Mouse (Mus musculus) ovary, postnatal 10 days (tissue): ENCODE measurements at regions not wholly inside any gene's neighbourhood (a gene's known extent, or its start where the extent isn't known, plus 50 kb on each side); places are given as distances from the start of the nearest gene placed in this dataset.

Experiments
- DNase-seq: peaks from one replicate; pipeline ENCODE4 v3.0.0; 2022; ENCODE audit warnings: low spot score

DNA sequence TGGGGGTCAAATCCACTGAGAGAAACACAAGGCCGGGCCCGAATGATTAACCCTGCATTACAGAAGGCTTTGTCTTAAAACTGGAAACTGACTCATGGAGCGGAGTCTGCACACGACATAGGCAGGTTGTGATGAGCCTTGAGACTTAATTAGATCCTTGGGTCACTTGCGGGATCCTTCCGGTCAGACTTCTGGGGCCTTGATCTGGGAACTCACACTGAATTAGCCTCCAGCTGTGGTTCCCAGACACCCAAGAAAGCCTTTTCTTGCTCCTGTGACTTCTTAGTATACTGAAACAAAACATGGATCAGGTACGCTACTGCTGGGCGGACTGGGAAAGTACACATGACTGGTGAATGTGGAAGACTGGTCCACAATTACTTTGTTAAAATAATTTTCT lies 1015.8 kb downstream of the Adgrl2 start:
- no peak for DNase-seq

DNA sequence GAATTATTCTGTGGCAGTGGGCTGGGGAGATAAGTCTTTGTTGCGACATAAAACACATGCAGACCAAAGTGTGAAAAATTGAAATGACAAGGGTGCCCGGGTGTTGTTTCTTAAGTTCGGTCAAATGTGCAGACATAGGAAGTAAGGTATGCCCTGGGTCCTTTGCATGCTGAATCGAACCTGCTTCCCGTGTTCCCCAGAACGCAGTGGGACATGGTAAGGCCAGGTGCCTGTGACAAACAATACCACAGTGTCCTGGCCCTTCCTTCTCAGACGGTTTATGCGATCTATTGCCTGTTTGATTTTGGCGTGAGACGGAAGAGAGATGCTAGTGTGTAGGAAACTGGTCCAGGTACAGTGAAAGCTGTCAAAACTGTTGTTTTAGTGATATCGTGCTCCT lies 1022.1 kb downstream of the Adgrl2 start:
- no peak for DNase-seq

DNA sequence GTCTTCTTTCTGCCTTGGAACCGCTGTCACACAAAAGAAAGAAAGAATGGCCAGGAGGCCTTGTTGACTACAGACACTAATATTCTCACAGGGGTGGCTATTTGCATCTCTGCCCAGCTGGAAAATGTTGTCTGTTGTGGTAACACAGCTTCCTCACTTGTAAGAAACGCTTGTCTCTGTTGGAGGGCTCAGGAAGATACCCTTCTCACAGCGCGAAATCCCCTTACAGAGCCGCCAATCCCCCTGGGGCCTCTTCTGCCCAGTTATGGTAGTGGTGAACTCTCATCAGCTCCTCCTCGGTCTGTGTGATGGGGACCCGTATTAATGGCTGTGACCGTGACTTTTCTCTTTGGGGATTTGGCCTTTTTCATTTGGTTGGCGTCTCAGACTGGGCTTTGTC lies 1022.5 kb downstream of the Adgrl2 start:
- no peak for DNase-seq

DNA sequence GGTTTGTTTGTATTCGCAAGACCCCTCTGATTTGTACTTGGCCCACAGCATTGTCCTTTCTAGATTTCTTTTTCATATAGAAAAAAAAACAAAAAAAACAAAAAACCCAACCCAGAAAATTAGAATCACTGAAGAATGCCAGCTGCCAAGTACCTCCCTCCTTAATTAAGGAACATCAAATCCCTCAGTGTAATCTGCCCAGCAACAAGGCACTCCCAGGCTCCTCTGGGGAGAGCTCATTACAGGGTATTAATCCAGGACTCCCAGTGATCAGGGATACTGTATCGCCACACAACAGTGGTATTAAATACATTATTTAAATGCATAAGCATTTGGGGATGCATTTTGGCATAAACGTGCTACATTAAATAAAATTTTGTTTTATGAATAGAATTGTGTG lies 1023.1 kb downstream of the Adgrl2 start:
- DNase-seq: no peak

DNA sequence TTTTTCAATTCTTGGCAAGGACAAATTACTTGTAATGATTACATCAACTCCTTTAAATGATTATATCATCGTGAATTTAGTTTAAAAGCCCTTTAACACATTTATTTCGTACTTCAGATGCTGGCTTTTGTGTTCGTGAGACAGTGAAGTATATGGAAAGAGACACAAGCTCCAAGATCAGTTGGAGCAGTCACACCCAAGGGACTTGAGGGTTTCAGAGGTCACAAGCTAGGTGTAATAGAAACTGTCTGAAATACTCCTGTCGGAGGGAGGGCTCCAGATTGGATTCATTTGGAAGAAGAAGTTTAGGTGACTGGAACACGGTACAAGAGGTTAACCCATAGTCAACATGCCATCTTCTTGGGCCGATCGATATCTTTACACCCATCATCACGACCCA lies 1023.5 kb downstream of the Adgrl2 start:
- no peak for DNase-seq

DNA sequence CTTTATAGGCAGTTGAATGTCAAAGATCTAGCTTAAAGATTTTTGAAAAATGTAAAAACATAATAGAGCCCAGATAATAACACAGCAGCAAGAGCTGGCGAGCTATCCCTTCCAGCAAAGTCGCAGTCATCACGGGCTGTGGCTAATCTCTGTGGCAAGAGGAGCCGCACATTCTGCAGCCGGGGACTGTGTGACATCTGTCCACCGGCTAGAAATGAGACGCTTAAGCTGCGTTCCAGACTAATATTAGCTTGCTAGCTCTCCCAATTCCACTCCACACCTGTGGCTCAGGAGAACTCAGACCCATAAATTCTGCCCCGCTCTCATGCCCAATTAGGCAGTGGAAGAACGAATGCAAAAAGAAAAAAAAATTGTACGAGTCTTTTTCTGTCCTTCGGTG lies 1024.0 kb downstream of the Adgrl2 start:
- DNase-seq: no peak

DNA sequence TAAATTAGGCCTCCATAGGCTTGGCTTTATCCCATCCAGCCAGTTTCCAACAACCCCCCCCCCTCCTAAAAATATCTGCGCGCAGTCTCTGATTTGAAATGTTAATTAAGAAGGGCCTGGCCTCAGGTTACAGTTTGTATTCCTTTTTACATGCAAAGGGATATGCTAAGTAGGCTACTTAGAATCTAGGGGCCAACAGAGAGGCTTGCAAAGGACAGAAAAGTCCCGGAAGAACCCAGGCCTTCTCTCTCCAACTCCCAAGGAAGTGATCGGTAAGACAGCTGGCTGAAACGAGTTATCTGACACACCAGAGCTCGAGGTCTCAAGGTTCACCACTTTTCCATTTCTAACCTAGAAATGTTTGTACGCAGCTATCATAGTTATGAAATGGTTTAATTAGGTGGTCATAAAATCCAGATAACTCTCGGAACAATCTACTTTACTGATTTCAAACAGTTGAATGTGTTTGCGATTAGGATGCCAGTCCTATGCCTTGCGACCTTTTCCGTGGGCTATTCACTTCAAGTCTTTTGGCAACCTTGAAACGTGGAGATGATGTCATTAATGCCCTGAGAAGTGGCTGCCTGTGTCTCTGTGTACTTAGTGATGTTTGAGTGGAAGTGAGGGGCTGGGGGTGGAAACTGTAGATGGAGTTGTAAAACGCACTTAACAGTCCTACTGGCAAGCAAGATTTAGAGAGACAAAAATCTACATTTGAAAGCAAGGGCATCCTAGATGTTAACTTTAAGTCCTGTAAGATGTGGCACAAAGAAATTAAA lies 1026.5 kb downstream of the Adgrl2 start:
- no peak for DNase-seq

DNA sequence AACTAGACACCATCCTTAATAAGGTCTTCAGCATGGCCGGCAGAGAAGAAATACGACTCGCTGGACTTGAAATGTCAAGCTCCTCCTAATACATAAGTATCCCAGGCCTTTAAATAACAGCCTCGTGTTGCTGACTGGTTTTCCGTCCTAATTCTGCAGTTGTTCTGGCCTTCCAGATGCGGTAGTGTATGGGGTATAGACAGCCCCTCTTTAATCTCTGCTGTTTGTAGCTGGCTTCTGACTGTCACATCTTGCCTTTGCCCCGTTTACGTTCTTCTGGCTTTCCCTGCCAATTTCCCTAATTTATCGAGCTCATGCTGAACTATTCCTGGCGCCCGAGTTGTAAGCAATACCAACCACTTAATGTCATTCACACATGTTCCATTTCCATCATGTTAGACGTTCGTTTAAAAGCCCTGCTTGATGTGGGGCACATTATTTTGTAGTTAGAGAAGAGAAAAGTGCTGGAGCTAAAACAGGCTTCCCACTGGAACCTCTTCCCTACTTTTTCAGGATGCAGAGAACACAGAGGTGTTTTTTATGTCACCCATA lies 1042.2 kb downstream of the Adgrl2 start:
- DNase-seq: no peak

DNA sequence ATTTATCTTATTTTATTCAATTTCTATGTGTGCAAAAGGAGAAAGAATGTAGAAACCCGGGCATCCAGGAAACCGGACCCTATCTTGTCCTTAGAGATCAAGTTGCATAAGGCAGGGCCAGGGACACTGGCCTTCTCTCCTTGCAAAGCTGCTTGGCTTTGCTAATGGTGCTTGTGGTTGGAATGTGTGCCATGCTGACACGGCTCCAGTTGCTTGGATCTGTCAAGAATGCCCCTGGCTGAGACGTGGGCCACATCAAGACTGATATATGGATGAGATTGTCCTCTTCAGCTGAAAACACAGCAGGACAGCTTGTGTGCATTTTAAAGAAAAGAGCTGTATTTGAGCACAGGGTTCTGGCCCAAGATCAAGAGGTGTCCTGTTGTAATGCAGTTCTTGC lies 1047.0 kb downstream of the Adgrl2 start:
- DNase-seq: no peak

DNA sequence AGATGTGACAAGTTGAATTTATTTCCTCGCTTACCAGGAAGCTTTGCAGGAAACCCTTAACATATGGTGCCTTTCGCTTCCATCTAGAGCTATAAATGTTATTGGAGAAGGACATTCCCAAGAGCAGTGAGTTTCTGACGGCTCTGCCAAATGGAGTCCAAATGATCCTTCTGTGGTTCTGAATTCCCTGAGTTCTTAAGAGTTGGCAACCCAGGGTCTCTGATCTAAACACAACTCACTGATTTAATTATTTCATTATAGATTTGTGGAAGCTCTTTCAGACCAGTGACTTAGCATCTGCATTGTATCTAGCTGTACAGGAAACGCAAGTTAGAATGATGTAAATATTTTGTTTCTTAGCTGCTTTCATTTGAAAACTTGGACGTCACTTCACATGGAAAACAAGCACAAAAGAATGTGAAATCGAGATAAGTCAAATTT lies 1059.5 kb downstream of the Adgrl2 start:
- no peak for DNase-seq

DNA sequence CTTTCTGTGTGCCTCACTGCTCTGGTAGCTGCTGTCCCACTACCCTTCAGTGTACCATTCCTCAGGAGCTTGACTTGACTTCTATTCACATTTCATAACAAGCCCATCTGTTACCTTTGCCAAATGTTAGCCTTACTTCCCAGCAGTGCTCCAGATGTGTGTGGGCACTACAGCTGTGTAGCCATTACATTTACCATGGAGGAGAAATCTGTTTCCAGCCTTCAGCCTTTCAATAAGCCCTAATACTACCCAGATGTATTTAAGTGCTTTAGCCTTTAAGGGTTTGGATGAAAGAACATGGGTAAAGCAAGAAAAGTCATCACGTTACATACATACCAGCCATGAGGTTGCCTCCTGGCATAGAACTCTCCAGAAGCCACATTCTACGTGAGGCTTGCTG lies 1068.0 kb downstream of the Ttll7 start:
- no peak for DNase-seq

DNA sequence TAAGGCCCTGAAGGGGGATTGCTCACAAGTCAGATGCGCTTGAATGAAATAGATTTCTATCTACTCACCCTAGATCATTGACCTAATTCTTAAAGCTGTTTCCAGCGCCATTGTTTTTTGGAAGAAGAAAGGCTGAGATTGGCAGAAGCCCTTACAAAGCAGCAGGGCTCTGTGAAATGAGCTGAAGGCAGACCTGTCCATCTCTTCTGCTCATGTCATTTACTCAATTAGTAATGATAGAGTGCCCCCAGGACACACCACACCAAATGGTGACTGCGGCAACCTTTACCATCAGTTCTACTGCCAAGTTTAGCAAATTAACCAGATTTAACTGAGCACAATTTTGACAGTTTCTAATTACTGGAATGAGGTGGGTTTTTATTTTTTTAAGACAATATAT lies 1067.5 kb downstream of the Ttll7 start:
- DNase-seq: no peak

DNA sequence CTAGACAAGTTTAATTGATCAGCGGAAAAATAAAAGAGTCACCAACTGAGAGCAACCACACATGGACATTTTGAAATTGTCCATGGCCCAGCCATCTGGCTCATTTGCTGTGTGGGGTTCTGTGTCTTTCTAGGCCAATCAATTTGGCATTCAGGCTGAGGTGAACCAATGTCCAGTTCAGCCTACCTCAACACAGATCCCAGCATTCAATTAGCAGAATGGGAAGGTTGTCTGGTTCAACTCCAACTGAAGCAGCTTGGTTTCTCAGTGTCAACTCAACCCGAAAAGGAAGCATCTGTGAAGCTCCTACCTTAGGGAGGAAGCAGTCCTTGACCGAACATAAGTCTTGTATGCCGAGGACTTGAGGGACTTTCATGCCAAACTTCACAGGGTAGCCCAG lies 1067.0 kb downstream of the Ttll7 start:
- DNase-seq: no peak

DNA sequence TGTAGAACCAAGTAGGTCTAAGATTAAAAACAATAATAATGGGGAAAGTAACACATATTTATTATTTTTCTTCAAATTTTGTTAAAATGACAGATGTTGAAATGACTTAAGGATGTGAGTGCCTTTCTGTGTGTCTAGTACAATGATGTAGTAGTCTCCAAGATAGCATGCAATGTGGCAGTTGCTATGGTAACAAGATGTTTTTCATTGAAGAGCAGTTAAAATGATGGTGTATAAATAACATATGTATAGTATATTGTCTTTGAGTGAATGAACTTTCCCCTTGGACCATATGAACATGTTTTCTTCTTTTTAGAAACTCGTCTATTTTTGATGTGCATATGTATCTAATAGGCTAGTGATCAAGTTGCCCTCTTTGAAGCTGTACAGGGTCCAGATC lies 1044.6 kb downstream of the Ttll7 start:
- DNase-seq: no peak

DNA sequence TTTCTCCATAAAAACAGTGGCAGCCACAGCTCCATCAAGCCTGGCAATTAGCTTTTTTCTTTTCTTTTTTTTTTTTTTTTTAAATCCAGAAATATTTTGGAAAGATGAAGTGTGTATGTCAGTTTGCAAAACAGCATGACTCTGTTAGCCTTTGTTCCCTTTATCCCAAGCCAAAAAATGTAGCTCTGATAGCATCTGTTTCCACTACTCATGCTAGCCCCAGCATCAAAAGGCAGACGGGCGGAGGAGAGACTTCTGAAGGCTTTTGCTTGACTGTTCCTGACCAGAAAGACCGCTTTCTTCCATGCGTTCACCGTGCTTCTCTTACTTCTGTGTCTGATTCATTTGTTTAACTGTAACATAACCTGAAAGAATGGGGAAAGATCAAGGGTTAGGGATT lies 1039.5 kb downstream of the Ttll7 start:
- no peak for DNase-seq

DNA sequence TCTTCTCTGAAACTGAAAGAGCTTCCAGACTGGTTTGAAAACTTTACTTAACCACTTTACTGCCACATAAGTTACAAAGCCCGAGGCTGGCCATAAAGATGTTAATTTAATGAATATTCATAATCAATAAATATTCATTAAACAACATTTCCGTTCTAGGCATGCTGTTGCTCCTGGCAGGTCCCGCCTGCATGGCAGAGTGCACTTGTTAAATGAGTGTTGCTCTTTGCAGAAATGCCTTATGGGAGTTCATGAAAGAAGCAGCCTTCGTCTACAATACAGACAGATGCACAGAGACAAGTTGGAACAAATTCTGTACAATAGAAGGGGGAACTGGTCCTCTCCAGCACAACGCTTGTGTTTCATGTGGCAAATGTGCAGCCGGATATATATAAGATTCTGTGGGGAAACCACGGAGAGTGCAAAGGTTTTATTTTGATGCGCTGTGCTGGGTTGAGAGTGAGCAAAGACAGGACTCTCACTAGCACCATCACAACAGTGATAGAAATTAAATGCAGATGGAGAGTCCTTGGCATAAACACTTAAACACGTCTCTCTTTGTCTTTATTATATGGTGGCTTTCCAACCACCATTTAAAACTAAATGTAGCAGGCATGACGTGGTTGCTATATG lies 1034.2 kb downstream of the Ttll7 start:
- DNase-seq: no peak

DNA sequence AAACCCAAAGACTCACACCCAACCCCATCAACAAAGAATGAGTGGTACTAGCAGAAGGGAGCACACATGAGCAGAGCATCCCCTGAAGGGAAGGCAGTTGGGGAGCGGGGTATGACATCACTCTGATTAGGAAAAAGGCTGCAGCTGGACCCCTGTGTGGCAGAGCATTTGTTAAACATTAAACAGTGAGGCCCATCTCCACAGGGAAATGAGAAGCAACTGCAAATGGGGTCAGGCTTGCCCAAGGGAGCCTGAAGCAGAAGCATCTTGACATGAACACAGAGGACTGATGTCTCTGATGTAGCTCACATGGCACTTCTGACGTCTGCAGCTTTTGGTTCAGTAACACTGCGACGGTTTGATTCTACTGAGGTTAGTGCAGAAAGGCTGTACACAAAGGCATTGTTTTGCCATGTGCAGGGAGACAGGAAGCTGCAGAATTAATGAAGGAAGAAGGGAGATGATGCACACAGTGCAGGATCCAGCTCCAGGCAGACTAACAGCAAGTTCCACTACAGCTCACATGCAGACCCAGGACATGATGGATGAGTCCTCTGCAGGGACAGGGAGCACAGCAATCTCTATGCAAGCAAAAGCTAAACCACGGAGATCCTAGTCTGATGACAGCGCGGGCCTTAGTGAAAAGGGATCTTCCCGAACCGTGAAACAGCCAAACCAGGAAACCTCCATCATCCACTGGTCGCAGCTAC lies 1030.9 kb downstream of the Ttll7 start:
- DNase-seq: no peak

DNA sequence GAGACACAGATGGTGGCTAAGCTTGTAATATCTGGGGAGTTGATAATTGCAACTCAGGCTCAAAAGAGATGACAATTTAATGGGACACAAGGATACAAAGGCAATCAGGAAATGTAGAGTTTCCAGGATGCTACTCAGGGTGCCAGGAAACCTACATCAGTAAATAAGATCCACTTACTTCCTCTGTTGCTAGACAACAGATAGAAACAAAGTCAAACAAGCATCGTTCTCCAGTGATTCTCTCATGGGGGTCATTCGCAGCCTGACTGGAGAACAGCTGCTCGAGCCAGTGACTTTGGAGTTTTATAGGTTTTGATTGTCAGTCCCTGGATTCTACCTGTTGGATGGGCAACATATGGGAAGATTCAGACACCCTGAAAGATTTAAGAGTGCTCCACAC lies 1026.5 kb downstream of the Ttll7 start:
- DNase-seq: no peak

DNA sequence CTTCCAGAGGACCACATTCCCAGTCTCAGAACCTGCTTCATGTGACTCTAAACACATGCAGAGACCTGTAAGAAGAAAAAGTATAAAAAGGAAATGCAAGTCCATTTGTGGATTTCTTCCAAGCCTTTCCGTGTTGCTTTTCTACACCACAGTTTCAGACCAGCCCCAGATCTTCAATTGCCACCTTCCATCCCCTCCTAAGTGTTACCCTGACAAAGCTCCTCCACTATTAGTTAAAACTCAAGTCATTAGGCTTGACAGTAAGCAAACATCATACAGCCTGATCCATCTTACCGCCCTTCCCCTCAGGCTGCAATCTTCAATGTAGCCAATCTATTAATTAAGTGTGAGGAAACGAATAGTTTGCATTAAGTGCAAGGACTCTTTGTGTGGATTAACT lies 1016.1 kb downstream of the Ttll7 start:
- DNase-seq: no peak

DNA sequence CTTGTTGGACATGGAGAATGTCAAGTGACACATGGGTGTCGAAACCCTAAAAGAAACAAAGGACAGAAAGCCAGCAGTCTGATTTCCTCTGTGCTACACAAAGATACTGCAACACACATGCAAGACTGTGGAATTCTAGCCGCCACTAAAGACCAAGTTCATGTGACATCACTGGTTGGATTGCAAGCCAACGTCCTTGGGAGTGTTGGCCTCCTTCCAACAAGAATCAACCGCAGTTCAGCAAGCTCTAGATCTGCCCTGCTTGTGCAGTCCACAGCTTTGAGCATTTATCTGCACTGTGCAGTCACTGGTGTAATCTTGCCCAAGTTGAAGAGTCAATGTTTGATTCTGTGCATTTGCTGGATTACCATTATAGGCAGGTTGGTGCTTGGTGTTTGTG lies 1001.2 kb downstream of the Ttll7 start:
- DNase-seq: no peak

DNA sequence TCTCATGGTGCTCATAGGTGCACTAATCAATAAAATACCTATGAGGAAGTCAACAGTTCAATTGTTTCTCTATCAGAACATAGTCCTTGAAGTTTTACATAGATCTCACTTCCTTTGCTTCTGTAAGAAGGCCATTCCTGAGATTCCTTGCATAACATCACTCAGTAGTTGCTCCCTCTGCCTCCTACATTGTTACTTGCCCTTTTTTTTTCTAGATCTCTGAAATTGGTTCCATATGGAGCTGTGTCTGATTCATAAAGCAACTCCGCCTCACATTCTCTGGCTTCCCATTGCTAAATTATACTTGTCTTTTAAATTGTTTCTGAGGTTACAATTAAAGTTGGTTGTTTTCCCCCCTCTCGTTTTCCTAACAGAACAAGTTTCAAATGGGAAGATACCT lies 1000.7 kb downstream of the Ttll7 start:
- DNase-seq: no peak

DNA sequence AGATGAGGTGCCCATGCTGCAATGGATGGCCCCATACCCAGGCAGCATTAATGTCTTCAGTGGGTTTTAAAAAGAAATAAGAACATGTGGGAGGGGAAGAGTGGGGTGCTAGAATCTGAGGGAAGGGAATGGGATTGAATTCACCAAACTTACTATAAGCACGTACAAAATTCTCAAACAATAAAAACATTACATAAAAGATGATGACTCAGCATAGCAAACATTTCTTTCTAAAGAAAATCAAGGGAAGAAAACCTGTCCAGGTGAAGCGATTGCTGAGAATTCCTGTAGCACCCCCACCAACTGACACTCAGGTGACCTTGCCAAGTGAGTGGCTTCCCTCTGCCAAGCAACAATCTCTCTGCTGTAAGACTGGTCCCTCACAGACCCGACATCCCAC lies 989.2 kb downstream of the Ttll7 start:
- no peak for DNase-seq

DNA sequence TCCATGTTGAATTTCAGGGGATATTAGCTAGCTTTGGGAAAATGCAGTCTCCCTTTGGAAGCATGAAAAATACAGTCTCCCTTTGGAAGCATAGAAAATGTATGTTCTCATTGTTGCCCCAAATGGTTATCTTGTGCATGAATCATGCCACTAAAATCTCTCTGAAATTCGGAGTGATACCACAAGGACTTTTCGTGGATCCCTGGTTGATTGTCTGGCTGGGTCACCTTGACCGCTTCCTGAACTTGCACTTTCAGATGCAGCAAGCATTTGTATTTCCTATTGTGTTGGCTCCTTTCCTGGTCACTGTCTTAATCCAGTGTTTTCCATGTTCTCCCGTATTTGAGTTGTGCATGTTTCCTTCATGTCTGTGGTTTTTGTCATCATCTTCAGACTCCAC lies 986.6 kb downstream of the Ttll7 start:
- DNase-seq: no peak
